12 mouse cellular contexts compared by ENCODE assay signal in the genomic region with DNA sequence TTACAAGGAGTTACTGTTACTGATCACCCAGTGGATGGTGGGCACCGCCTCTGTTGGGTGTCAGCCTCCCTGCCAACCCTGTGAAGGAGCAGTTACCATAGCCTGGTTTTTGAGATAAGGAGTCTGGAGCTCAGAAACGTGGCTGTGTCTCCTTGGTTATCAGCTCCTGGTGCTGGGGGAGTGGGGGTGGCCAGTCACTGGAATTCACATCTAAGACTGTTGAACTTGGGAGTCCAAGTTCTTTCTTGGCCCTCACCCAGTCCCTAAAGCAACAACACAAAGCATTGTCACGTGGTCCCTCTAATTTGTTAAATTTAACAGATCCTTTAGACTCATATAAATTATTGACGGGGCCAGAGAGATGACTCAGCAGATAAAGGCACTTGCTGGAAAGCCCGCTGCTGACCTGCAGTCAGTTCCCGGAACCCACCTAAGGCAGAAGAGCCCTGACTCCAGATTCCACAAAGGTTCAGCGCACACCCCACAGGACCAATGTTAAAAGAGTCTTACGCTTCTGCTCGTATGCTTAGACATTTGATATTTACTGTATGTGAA.
DNase-seq lines count a peak whose midpoint lies in the region; ATAC-seq lines count a peak whose summit lies in the region.
"Had no signal": no experiment of that assay in that cellular context is flagged by ENCODE, and none has a peak within 500 bp of the region (broad histone marks: within the 10 kb centered on the region; RNA-seq: fewer than 3 reads in every experiment).

No protein-coding gene starts in this region.

- peak; percentile 92 for ATAC-seq in erythroid progenitor cell, adult 5-6 weeks (replicated peaks; ENCODE audit: low FRiP score, poor library complexity, severe bottlenecking)
- peak; percentile 97 for ATAC-seq in liver, embryonic 12.5 days
- ATAC-seq: forebrain, embryonic 14.5 days had no signal

- peak overlapping the region; percentile 92 for H3K27ac ChIP-seq in liver, embryonic 12.5 days

- DNase-seq in spleen, adult 12 weeks (ENCODE audit: low spot score) = peak; percentile 63
- DNase-seq in spleen, adult 18-20 months = no peak
- no peak for DNase-seq in thymus, postnatal 14 days
- no peak for DNase-seq in layer of hippocampus, adult 11-12 months (ENCODE audit: low spot score)
- no peak for DNase-seq in gastrocnemius, postnatal 36 days
- DNase-seq: cerebellum, adult 11 months; lung, postnatal 4 days; right cerebral cortex, postnatal 4 days had no signal

- no peaks in the 10 kb centered on the region; the same call in 1 of the 2 replicates for H3K27me3 ChIP-seq in liver, embryonic 12.5 days (replicated peaks)

- no peaks in the 10 kb centered on the region for H3K36me3 ChIP-seq in liver, embryonic 12.5 days
- H3K36me3 ChIP-seq: hindbrain, embryonic 10.5 days had no signal

- H3K9me3 ChIP-seq in liver, embryonic 12.5 days (replicated peaks) = no peaks in the 10 kb centered on the region
- H3K9me3 ChIP-seq: hindbrain, embryonic 10.5 days had no signal

- H3K4me1 ChIP-seq in liver, embryonic 12.5 days = peaks cover 71% of the 10 kb centered on the region

- H3K4me2 ChIP-seq in liver, embryonic 12.5 days = peak overlapping the region; percentile 53

- 24% methylated on average over 9 of the region's 9 CpGs for WGBS in liver, embryonic 12.5 days (ENCODE audit: insufficient replicate concordance)

- H3K4me3 ChIP-seq in liver, embryonic 12.5 days = no peak overlapping the region
- H3K4me3 ChIP-seq: hindbrain, embryonic 10.5 days had no signal

- H3K9ac ChIP-seq in liver, embryonic 12.5 days = peak overlapping the region; percentile 60

- intact Hi-C loops in gastrocnemius, postnatal 36 days (cut with DNase I) = no loop called here
